Mouse (Mus musculus) stomach, embryonic 15.5 days (tissue): Measurements from ENCODE around the gene Pstpip1. TPM values are rescaled to one million over a fixed set of nuclear protein-coding genes. Genes with fewer than 3 reads are reported as not detected.

ENCODE experiments used
- ATAC-seq: fragments of 200-750 bp; cut with Nextera tagmentation; 2 replicates; pipeline ENCODE4 v1.8.0; 2017; ENCODE audit warnings: low read depth, moderate number of reproducible peaks, moderate TSS enrichment; ENCODE audit not compliant: insufficient read depth, low FRiP score
- H3K27ac ChIP-seq: fragments of 300-500 bp; sonication (generic); 2 replicates; pipeline ENCODE4 v1.5.1; 2015; ENCODE audit warnings: mild to moderate bottlenecking, inconsistent platforms
- H3K27me3 ChIP-seq: fragments of 300-500 bp; sonication (generic); replicated peaks from 2 replicates; pipeline ENCODE4 v1.6.1; 2015; ENCODE audit warnings: inconsistent platforms
- H3K36me3 ChIP-seq: fragments of 300-500 bp; sonication (generic); 2 replicates; pipeline ENCODE4 v1.6.1; 2015; ENCODE audit warnings: inconsistent platforms
- H3K4me1 ChIP-seq: fragments of 300-500 bp; sonication (generic); 2 replicates; pipeline ENCODE4 v1.6.1; 2015; ENCODE audit warnings: inconsistent platforms
- H3K4me2 ChIP-seq: fragments of 300-500 bp; sonication (generic); 2 replicates; pipeline ENCODE4 v1.6.1; 2015; ENCODE audit warnings: mild to moderate bottlenecking, inconsistent platforms
- H3K4me3 ChIP-seq: fragments of 300-500 bp; sonication (generic); replicated peaks from 2 replicates; pipeline ENCODE4 v1.5.1; 2015; ENCODE audit warnings: inconsistent platforms
- H3K9ac ChIP-seq: fragments of 300-500 bp; sonication (generic); 2 replicates; pipeline ENCODE4 v1.6.1; 2015; ENCODE audit warnings: inconsistent platforms
- H3K9me3 ChIP-seq: fragments of 300-500 bp; sonication (generic); 2 replicates; pipeline ENCODE4 v1.6.1; 2016; ENCODE audit warnings: inconsistent platforms
- WGBS: fragments of 180-500 bp; shearing (Covaris S2); methylation state at CpG from one replicate; pipeline ENCODE4 v1.1.7; 2015; 5-methylcytosine and 5-hydroxymethylcytosine counted together
- polyA plus RNA-seq: library from polyadenylated mRNA; unstranded; fragments of >200 nt; fragmentation: Nextera tagmentation; extraction: Ambion mirVana; gene quantifications from 2 replicates; pipeline ENCODE4 v1.2.1, GENCODE M21; 2015

Gene Pstpip1
- polyA plus RNA-seq, 1 experiment from 2014 or later = 2.4 TPM

- WGBS = 47% methylated on average over 10 of the region's 10 CpGs
- H3K36me3 ChIP-seq = 0 out of 2 replicates have a peak, but pooled peaks cover 29% of the 10 kb centered on the region
Measured at GRCm38 (mm10) chr9:56131813-56132525, 42.2 kb downstream of the Pstpip1 start.

GRCm38 (mm10) chr9:56133970-56134369, 44.2 kb downstream of the Pstpip1 start:
- Histone ChIP-seq H3K4me3 (no peak overlapping the region), H3K9me3 (no peaks in the 10 kb centered on the region), H3K27me3 (no peaks in the 10 kb centered on the region), H3K27ac (no peak overlapping the region), H3K4me1 (no peaks in the 10 kb centered on the region), H3K4me2 (no peak overlapping the region), H3K36me3 (0 out of 2 replicates have a peak, but pooled peaks cover 16% of the 10 kb centered on the region), H3K9ac (no peak overlapping the region)
- no peak for ATAC-seq
- 78% methylated on average over 5 of the region's 5 CpGs for WGBS

More at GRCm38 (mm10) chr9:56131813-56132525, 42.2 kb downstream of the Pstpip1 start:
- Histone ChIP-seq H3K4me1 (no peaks in the 10 kb centered on the region), H3K27me3 (no peaks in the 10 kb centered on the region), H3K4me2 (no peak overlapping the region), H3K4me3 (no peak overlapping the region), H3K9ac (no peak overlapping the region), H3K9me3 (no peaks in the 10 kb centered on the region), H3K27ac (peak overlapping the region; percentile 9; the same call in 1 of the 2 replicates)
- ATAC-seq = no peak

GRCm38 (mm10) chr9:56134614-56135013, 44.9 kb downstream of the Pstpip1 start:
- no peak overlapping the region for H3K27ac ChIP-seq
- H3K36me3 ChIP-seq = 0 out of 2 replicates have a peak, but pooled peaks cover 16% of the 10 kb centered on the region
- H3K27me3 ChIP-seq = no peaks in the 10 kb centered on the region
- no peak overlapping the region for H3K4me2 ChIP-seq
- WGBS = 84% methylated on average over 4 of the region's 4 CpGs
- no peaks in the 10 kb centered on the region for H3K4me1 ChIP-seq
- no peak overlapping the region for H3K4me3 ChIP-seq
- no peak for ATAC-seq
- H3K9me3 ChIP-seq = no peaks in the 10 kb centered on the region
- H3K9ac ChIP-seq = no peak overlapping the region

- H3K4me2 ChIP-seq = no peak overlapping the region
- no peak for ATAC-seq
- H3K9me3 ChIP-seq = no peaks in the 10 kb centered on the region
- no peak overlapping the region for H3K27ac ChIP-seq
- H3K27me3 ChIP-seq = no peaks in the 10 kb centered on the region
- WGBS = 84% methylated on average over 4 of the region's 4 CpGs
- H3K4me3 ChIP-seq = no peak overlapping the region
- no peak overlapping the region for H3K9ac ChIP-seq
- H3K4me1 ChIP-seq = no peaks in the 10 kb centered on the region
- H3K36me3 ChIP-seq = 0 out of 2 replicates have a peak, but pooled peaks cover 16% of the 10 kb centered on the region
Measured at GRCm38 (mm10) chr9:56135590-56136197, 45.9 kb downstream of the Pstpip1 start.

GRCm38 (mm10) chr9:56141776-56142175, 52.0 kb downstream of the Pstpip1 start:
- H3K36me3 ChIP-seq = peaks cover 33% of the 10 kb centered on the region
- WGBS = 87% methylated on average over 9 of the region's 9 CpGs

GRCm38 (mm10) chr9:56144366-56145003, 54.7 kb downstream of the Pstpip1 start:
- H3K36me3 ChIP-seq = peaks cover 32% of the 10 kb centered on the region
- H3K9ac ChIP-seq = no peak overlapping the region
- no peak overlapping the region for H3K27ac ChIP-seq
- no peaks in the 10 kb centered on the region for H3K27me3 ChIP-seq
- no peak overlapping the region for H3K4me3 ChIP-seq
- H3K9me3 ChIP-seq = no peaks in the 10 kb centered on the region
- ATAC-seq = no peak
- H3K4me1 ChIP-seq = peaks cover 2% of the 10 kb centered on the region; the same call in 1 of the 2 replicates
- no peak overlapping the region for H3K4me2 ChIP-seq
- WGBS = 91% methylated on average over 7 of the region's 7 CpGs

More at GRCm38 (mm10) chr9:56141776-56142175, 52.0 kb downstream of the Pstpip1 start:
- Histone ChIP-seq H3K27me3 (no peaks in the 10 kb centered on the region), H3K4me3 (no peak overlapping the region), H3K9ac (no peak overlapping the region), H3K9me3 (no peaks in the 10 kb centered on the region), H3K4me2 (no peak overlapping the region), H3K27ac (no peak overlapping the region), H3K4me1 (no peaks in the 10 kb centered on the region)
- ATAC-seq = no peak

- Histone ChIP-seq H3K4me3 (no peak overlapping the region), H3K27me3 (no peaks in the 10 kb centered on the region), H3K9ac (no peak overlapping the region), H3K4me2 (no peak overlapping the region), H3K27ac (no peak overlapping the region), H3K4me1 (peaks cover 2% of the 10 kb centered on the region; the same call in 1 of the 2 replicates), H3K9me3 (no peaks in the 10 kb centered on the region), H3K36me3 (peaks cover 29% of the 10 kb centered on the region)
- no peak for ATAC-seq
- 87% methylated on average over 16 of the region's 16 CpGs for WGBS
Measured at GRCm38 (mm10) chr9:56146326-56146923, 56.7 kb downstream of the Pstpip1 start.

GRCm38 (mm10) chr9:56151745-56152481, 62.2 kb downstream of the Pstpip1 start:
- no peaks in the 10 kb centered on the region for H3K27me3 ChIP-seq
- H3K4me1 ChIP-seq = peaks cover 11% of the 10 kb centered on the region; the same call in 1 of the 2 replicates
- H3K4me3 ChIP-seq = no peak overlapping the region
- H3K4me2 ChIP-seq = no peak overlapping the region
- H3K27ac ChIP-seq = peak overlapping the region; percentile 48
- ATAC-seq = no peak
- H3K36me3 ChIP-seq = peaks cover 4% of the 10 kb centered on the region
- WGBS = 29% methylated on average over 7 of the region's 7 CpGs
- H3K9ac ChIP-seq = no peak overlapping the region
- H3K9me3 ChIP-seq = no peaks in the 10 kb centered on the region

- H3K4me2 ChIP-seq = no peak overlapping the region
- WGBS = 59% methylated on average over 4 of the region's 4 CpGs
- peaks cover 3% of the 10 kb centered on the region; the same call in 1 of the 2 replicates for H3K36me3 ChIP-seq
- no peaks in the 10 kb centered on the region for H3K9me3 ChIP-seq
- no peak overlapping the region for H3K9ac ChIP-seq
- no peak for ATAC-seq
- peak overlapping the region; percentile 48; the same call in 1 of the 2 replicates for H3K27ac ChIP-seq
- H3K4me3 ChIP-seq = no peak overlapping the region
- peaks cover 9% of the 10 kb centered on the region; the same call in 1 of the 2 replicates for H3K4me1 ChIP-seq
- H3K27me3 ChIP-seq = no peaks in the 10 kb centered on the region
Measured at GRCm38 (mm10) chr9:56152482-56153007, 62.8 kb downstream of the Pstpip1 start.

- Histone ChIP-seq H3K4me2 (no peak overlapping the region), H3K9me3 (no peaks in the 10 kb centered on the region), H3K27me3 (no peaks in the 10 kb centered on the region), H3K4me1 (peaks cover 12% of the 10 kb centered on the region; the same call in 1 of the 2 replicates), H3K27ac (no peak overlapping the region), H3K36me3 (peaks cover 3% of the 10 kb centered on the region; the same call in 1 of the 2 replicates), H3K4me3 (no peak overlapping the region), H3K9ac (no peak overlapping the region)
- ATAC-seq = no peak
- 86% methylated on average over 5 of the region's 5 CpGs for WGBS
Measured at GRCm38 (mm10) chr9:56154572-56154971, 64.8 kb downstream of the Pstpip1 start.

- 45% methylated on average over 2 of the region's 2 CpGs for WGBS
- Histone ChIP-seq H3K27ac (no peak overlapping the region), H3K4me3 (no peak overlapping the region), H3K4me2 (no peak overlapping the region), H3K9me3 (no peaks in the 10 kb centered on the region), H3K4me1 (peaks cover 10% of the 10 kb centered on the region; the same call in 1 of the 2 replicates), H3K9ac (no peak overlapping the region), H3K27me3 (no peaks in the 10 kb centered on the region), H3K36me3 (no peaks in the 10 kb centered on the region)
- no peak for ATAC-seq
Measured at GRCm38 (mm10) chr9:56158077-56158476, 68.3 kb downstream of the Pstpip1 start.
